Mouse (Mus musculus) cortical plate, adult 2 months (tissue): ENCODE data around the gene Shc3. TPM values are rescaled to one million over a fixed set of nuclear protein-coding genes. Genes with fewer than 3 reads are reported as not detected.

ENCODE experiments used
- H3K27ac ChIP-seq: fragments of 200-500 bp; 2 replicates; pipeline ENCODE4 v1.5.1; 2012; ENCODE audit warnings: low read length, control low read depth, inconsistent platforms; ENCODE audit not compliant: insufficient read depth
- H3K4me1 ChIP-seq: fragments of 200-500 bp; 2 replicates; pipeline ENCODE4 v1.6.1; 2011; ENCODE audit warnings: low read length; ENCODE audit not compliant: control insufficient read depth, insufficient read depth
- H3K4me3 ChIP-seq: fragments of 200-500 bp; 2 replicates; pipeline ENCODE4 v1.5.1; 2011; ENCODE audit warnings: mild to moderate bottlenecking, low read length, control low read depth; ENCODE audit not compliant: insufficient read depth
- CTCF ChIP-seq: fragments of 200-500 bp; IDR thresholded peaks from 2 replicates; pipeline ENCODE4 v1.5.1; 2011; ENCODE audit warnings: mild to moderate bottlenecking, control low read depth, low read length; ENCODE audit not compliant: insufficient read depth; ENCODE audit errors: extremely low read depth
- POLR2A ChIP-seq: fragments of 200-500 bp; IDR thresholded peaks from 2 replicates; pipeline ENCODE4 v1.6.1; 2011; ENCODE audit warnings: mild to moderate bottlenecking, low read length, control low read depth; ENCODE audit not compliant: insufficient read depth; ENCODE audit errors: extremely low read depth
- polyA plus RNA-seq: library from polyadenylated mRNA; depleted of rRNA; stranded (reverse); fragments of >200 nt; gene quantifications from 2 replicates; pipeline ENCODE4 v1.2.3, GENCODE M21; 2012

The Shc3 gene
- polyA plus RNA-seq, 1 experiment = 82.8 TPM

DNA sequence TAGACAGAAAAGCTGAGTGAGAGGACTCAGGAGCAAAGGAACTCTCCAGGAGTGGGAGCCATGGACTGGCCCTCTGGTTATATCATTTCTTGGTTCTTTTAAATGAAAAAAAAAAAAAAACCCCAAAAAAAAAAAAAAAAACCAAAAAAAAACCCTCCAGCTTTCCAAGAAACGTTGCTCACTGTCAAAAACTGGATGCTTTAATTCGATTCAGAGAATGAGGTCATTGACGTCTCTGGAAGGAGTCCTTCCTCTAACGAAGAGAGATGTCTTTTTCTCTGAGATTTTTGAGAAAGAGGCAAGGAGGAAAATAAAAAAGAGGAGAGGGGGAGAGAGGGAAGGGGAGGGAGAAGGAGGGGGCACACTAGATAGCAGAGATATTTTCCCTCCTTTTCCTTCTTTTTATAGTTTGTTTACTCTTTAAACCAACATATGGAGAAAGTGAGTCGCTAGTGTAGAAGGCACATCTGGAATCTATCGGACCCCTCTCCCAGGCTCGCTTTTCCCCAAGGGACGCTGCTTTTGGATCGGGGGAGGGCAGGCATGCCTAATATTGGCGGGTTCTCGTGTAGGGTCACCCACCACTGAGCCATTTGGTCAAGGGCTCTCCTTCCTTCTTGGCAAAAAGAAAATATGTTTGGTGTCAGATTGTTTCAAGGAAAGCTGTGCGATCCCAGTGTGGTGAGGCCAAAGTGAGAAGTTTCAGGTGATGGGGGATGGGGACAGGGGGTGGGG, 157.4 kb downstream of the Shc3 start:
- TF ChIP-seq POLR2A (no peak), CTCF (no peak)
- Histone ChIP-seq H3K4me3 (0 out of 2 replicates have a peak overlapping the region, but pooled peaks have one; percentile 4), H3K27ac (no peak overlapping the region), H3K4me1 (peaks cover under 1% of the 10 kb centered on the region; the same call in 1 of the 2 replicates)

DNA sequence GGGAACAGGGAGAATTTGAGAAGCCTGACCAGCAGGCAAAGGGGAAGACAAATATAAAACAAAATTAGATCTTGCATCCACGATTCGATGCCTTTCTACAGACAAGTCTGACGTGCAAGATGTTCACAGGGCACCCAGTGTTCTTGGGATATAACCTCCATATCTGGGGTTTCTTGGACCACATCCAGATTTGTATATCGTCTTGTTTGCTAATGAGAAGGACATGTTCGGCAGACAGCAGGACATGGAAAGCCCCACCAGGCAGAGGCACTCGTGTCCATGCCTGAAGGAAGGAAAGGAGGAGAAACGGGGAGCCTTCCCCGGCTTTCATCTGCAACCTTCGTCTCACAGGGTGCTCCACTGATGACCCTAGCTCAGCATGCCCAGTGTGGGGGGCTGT, 158.0 kb downstream of the Shc3 start:
- no peaks in the 10 kb centered on the region; the same call in 1 of the 2 replicates for H3K4me1 ChIP-seq
- no peak for TF ChIP-seq POLR2A
- TF ChIP-seq CTCF = no peak
- H3K4me3 ChIP-seq = 0 out of 2 replicates have a peak overlapping the region, but pooled peaks have one; percentile 4
- H3K27ac ChIP-seq = no peak overlapping the region

DNA sequence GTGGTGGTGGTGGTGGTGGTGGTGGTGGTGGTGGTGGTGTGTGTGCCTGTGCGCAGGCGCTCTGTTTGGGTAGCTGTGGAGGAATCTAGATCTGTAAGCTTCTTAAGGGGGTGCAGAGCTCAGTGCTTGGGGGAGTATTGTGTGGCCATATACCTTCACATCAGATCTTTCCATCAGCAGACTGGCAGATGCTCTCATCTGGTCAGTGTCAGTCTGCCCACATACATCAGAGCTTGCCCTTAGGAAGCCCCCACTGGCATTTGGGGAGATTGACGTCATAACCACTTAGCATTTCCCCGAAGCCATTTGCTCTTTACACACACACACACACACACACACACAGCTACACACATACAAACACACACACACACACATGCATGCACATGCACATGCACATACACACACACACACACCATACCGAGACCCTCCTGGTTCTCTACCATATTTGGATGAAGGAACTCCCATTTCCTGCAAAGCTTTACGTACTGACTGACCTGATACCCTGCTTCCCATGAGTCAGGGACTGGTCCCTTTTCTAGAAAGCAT, 159.2 kb downstream of the Shc3 start:
- Histone ChIP-seq H3K4me3 (no peak overlapping the region), H3K27ac (no peak overlapping the region), H3K4me1 (peaks cover 2% of the 10 kb centered on the region)
- TF ChIP-seq POLR2A (no peak), CTCF (no peak)

DNA sequence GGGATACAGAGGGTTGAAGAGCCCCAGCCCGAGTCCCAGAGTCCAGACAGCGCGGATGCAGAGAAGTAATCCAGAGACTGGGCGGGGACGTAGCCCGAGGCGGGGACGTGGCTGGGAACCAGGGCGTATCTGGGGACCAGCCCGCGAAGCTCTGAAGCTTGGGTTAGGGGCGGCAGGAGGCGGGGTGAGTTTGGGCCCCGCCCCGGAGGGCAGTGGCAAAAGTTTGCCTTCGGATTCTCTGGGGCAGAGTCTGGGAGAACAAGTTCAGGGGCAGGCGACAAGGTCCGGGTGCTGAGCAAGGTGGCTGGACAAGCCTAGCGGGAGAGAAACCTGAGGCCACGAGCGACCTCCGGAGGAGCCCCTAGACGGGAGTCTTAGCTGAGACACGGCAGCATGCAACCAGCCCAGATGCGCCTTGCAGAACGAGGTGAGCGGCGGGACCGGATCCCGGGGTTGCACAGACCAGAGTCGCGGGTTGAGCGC, 160.7 kb downstream of the Shc3 start, which contains the start of gene S1pr3:
Gene S1pr3 (plus strand): TSS at position 121 of the 483 bp plus-strand sequence.
- Histone ChIP-seq H3K4me3 (peak within 1 kb of the TSS; percentile 14; the same call in 1 of the 2 replicates), H3K4me1 (peaks cover 4% of the 10 kb centered on the region), H3K27ac (no peak within 1 kb of the TSS)
- no peak for TF ChIP-seq CTCF
- TF ChIP-seq POLR2A = no peak

- peaks cover 4% of the 10 kb centered on the region for H3K4me1 ChIP-seq
- TF ChIP-seq CTCF = no peak
- TF ChIP-seq POLR2A = no peak
- H3K27ac ChIP-seq = no peak overlapping the region
- no peak overlapping the region for H3K4me3 ChIP-seq
Observed at GRCm38 (mm10) chr13:51407541-51408217, 161.5 kb downstream of the Shc3 start.

DNA sequence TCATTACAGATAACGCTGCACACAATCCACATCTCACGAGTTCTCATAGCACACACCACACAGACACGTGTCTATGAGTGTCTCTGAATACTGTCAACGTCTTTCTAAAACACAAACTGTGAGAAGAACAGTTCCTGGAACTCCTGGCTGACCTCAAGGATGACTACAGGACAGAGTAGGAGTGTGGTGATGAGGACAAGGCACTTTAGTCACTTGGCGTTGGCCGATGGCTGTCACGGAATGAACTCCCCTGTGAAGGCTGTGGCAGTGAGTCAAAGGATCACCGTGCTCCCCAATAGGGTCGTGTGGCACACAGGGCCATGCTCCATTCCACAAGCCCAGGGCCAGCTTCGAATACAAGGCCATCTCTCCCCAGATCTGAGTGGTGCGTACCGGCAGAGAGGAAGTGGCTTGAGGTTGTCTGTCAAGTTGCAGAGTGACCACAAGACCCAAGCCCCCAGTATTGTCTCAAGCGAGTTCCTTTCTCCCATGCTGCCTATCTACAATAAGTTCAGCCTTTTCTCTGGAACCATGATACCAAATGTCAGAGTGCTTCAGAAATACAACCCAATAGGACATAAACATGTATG, 163.4 kb downstream of the Shc3 start:
- Histone ChIP-seq H3K27ac (no peak overlapping the region), H3K4me3 (no peak overlapping the region), H3K4me1 (peaks cover 4% of the 10 kb centered on the region)
- TF ChIP-seq CTCF = no peak
- no peak for TF ChIP-seq POLR2A

DNA sequence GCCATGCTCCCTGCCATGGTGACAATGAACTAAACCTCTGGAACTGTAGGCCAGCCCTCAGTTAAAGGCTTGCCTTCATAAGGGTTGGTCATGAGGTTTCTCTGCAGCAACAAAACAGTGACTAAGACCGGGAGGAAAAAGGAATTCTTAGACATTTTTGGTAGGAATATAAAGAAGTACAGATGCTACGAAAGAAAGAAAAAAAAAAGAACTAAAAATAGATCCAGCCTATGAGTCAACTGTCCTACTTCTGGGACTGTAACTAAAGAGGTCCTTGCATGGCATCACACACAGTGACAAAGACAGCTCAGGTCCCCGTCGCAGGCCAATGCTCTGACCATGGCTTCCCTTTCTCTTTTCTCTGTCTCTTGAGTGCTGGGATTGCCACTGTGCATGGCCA, 164.7 kb downstream of the Shc3 start:
- Histone ChIP-seq H3K4me1 (peaks cover 5% of the 10 kb centered on the region), H3K27ac (peak overlapping the region; percentile 6; the same call in 1 of the 2 replicates), H3K4me3 (no peak overlapping the region)
- TF ChIP-seq CTCF (no peak), POLR2A (no peak)

GRCm38 (mm10) chr13:51400736-51401501, 168.3 kb downstream of the Shc3 start:
- Histone ChIP-seq H3K27ac (no peak overlapping the region), H3K4me3 (peak overlapping the region; percentile 20), H3K4me1 (peaks cover 5% of the 10 kb centered on the region)
- no peak for TF ChIP-seq POLR2A
- no peak for TF ChIP-seq CTCF
